Mouse (Mus musculus) small intestine, adult 2 months (tissue): Measurements from ENCODE around the gene Zfp91.

Experiments
- CTCF ChIP-seq: fragments of 200-500 bp; IDR thresholded peaks from 2 replicates; pipeline ENCODE4 v1.5.1; 2012; ENCODE audit warnings: low read depth, mild to moderate bottlenecking, control low read depth, inconsistent platforms, low read length, moderate library complexity, mixed read lengths; ENCODE audit not compliant: insufficient replicate concordance, insufficient read length; ENCODE audit errors: extremely low read depth
- POLR2A ChIP-seq: fragments of 200-500 bp; IDR thresholded peaks from 2 replicates; pipeline ENCODE4 v1.6.1; 2012; ENCODE audit warnings: low read depth, mild to moderate bottlenecking, control low read depth, inconsistent platforms, low read length, moderate library complexity

DNA sequence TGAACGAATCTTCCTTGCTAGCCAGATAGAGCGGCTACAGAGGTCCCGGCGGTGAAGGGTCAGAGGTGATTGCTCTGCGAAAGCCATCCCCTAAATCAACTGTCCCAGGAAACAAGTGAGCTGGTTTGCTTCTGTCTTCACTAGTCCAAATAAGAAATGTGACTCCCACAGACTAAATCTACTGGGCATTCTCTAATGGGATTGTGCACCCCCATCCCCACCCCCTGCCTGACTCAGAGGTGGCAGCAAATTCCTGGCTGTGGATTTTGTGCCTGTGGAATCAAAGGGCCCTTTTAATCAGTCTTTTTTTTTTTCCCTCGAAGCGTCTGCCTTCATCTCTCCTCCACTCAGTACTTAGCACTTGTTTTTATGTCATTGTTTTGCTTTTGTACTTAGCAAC, 30.6 kb downstream of the Zfp91 start, which contains the start of gene Cntf:
- TF ChIP-seq CTCF (no peak), POLR2A (no peak)
